Mouse (Mus musculus) MEL (cell line): ENCODE measurements around the gene Cspg4.

ENCODE experiments used
- CHD2 ChIP-seq: IDR thresholded peaks from 2 replicates; pipeline ENCODE4 v1.6.1; 2011; ENCODE audit warnings: low read length, improper control_type of control experiment
- CTCF ChIP-seq, 3 experiments: IDR thresholded peaks in 2 of 3; conservative IDR thresholded peaks in 1 of 3; 2 replicates each; pipeline ENCODE4 v1.5.1; 2011 to 2012; ENCODE audit warnings: low read length in 3 of 3, low read depth in 2 of 3, mild to moderate bottlenecking in 2 of 3, improper control_type of control experiment in 1 of 3, inconsistent platforms in 1 of 3, mixed read lengths in 1 of 3, moderate library complexity in 1 of 3; ENCODE audit not compliant: control insufficient read depth in 1 of 3, insufficient read depth in 1 of 3, poor library complexity in 1 of 3, severe bottlenecking in 1 of 3
- ELF1 ChIP-seq: IDR thresholded peaks from 2 replicates; pipeline ENCODE4 v1.6.1; 2014; ENCODE audit warnings: low read depth, mild to moderate bottlenecking, inconsistent platforms, low read length, improper control_type of control experiment, moderate library complexity
- GATA1 ChIP-seq: IDR thresholded peaks from 2 replicates; pipeline ENCODE4 v1.6.1; 2011; ENCODE audit warnings: low read depth, low read length, improper control_type of control experiment
- KAT2A ChIP-seq: conservative IDR thresholded peaks from 2 replicates; pipeline ENCODE4 v1.6.1; 2012; ENCODE audit warnings: low read depth, low read length, improper control_type of control experiment, inconsistent platforms
- MAX ChIP-seq: IDR thresholded peaks from 2 replicates; pipeline ENCODE4 v1.6.1; 2011; ENCODE audit warnings: low read length, improper control_type of control experiment
- MXI1 ChIP-seq: IDR thresholded peaks from 2 replicates; pipeline ENCODE4 v1.6.1; 2011; ENCODE audit warnings: mild to moderate bottlenecking, low read depth, low read length, improper control_type of control experiment
- NELFE ChIP-seq: IDR thresholded peaks from 2 replicates; pipeline ENCODE4 v1.6.1; 2011; ENCODE audit warnings: low read depth, low read length, improper control_type of control experiment
- POLR2A ChIP-seq, 2 experiments: IDR thresholded peaks; 2 replicates each; pipeline ENCODE4 v1.6.1; 2011 to 2012; ENCODE audit warnings: low read length in 2 of 2, mild to moderate bottlenecking in 2 of 2, control low read depth in 1 of 2, improper control_type of control experiment in 1 of 2, low read depth in 1 of 2, moderate library complexity in 1 of 2; ENCODE audit not compliant: control insufficient read depth in 1 of 2, insufficient read depth in 1 of 2, poor library complexity in 1 of 2
- POLR2AphosphoS2 ChIP-seq: IDR thresholded peaks from 2 replicates; pipeline ENCODE4 v1.6.1; 2011; ENCODE audit warnings: low read length, improper control_type of control experiment
- USF2 ChIP-seq, 2 experiments: IDR thresholded peaks; 2 replicates each; pipeline ENCODE4 v1.6.1; 2011 to 2012; ENCODE audit warnings: improper control_type of control experiment in 2 of 2, low read length in 2 of 2, borderline replicate concordance in 1 of 2, inconsistent platforms in 1 of 2, low read depth in 1 of 2, mild to moderate bottlenecking in 1 of 2; ENCODE audit not compliant: insufficient read depth in 1 of 2
- ZNF384 ChIP-seq: IDR thresholded peaks from 2 replicates; pipeline ENCODE4 v1.6.1; 2012; ENCODE audit warnings: low read depth, mild to moderate bottlenecking, inconsistent platforms, low read length, improper control_type of control experiment

GRCm38 (mm10) chr9:56877284-56877683, 12.5 kb downstream of the Cspg4 start:
- TF ChIP-seq GATA1 (no peak), MAX (no peak), CTCF (IDR thresholded peaks at IDR 0.05 in 2 of 3, conservative IDR thresholded peaks at IDR 0.05 in 1 of 3; ENCODE audit: control insufficient read depth in 1 of 3, insufficient read depth in 1 of 3, low read depth in 2 of 3, low read length in 3 of 3, poor library complexity in 1 of 3, severe bottlenecking in 1 of 3) (no peak), POLR2A (IDR thresholded peaks at IDR 0.05; ENCODE audit: control insufficient read depth in 1 of 2, insufficient read depth in 1 of 2, low read depth in 1 of 2, low read length in 2 of 2, poor library complexity in 1 of 2) (no peak), CHD2 (no peak), NELFE (no peak), ZNF384 (no peak), POLR2AphosphoS2 (no peak), MXI1 (no peak), USF2 (IDR thresholded peaks at IDR 0.05; ENCODE audit: borderline replicate concordance in 1 of 2, insufficient read depth in 1 of 2, low read depth in 1 of 2, low read length in 2 of 2) (no peak), ELF1 (no peak), KAT2A (no peak)
